Mouse (Mus musculus) left cerebral cortex, adult 9 months (tissue): ENCODE results near the gene Dhx16.

Experiments
- DNase-seq, 2 experiments: peaks; one replicate each; pipeline ENCODE4 v3.0.0; 2022; ENCODE audit warnings: low spot score in 2 of 2

The Dhx16 gene

GRCm38 (mm10) chr17:35896781-35897643 lies 17.4 kb downstream of the Dhx16 start, which contains the start of gene 2310061I04Rik:
Gene 2310061I04Rik, minus strand, starts transcription at chr17:35897431.
- peak in 1 of 2 experiments; percentile 89 for DNase-seq

DNA sequence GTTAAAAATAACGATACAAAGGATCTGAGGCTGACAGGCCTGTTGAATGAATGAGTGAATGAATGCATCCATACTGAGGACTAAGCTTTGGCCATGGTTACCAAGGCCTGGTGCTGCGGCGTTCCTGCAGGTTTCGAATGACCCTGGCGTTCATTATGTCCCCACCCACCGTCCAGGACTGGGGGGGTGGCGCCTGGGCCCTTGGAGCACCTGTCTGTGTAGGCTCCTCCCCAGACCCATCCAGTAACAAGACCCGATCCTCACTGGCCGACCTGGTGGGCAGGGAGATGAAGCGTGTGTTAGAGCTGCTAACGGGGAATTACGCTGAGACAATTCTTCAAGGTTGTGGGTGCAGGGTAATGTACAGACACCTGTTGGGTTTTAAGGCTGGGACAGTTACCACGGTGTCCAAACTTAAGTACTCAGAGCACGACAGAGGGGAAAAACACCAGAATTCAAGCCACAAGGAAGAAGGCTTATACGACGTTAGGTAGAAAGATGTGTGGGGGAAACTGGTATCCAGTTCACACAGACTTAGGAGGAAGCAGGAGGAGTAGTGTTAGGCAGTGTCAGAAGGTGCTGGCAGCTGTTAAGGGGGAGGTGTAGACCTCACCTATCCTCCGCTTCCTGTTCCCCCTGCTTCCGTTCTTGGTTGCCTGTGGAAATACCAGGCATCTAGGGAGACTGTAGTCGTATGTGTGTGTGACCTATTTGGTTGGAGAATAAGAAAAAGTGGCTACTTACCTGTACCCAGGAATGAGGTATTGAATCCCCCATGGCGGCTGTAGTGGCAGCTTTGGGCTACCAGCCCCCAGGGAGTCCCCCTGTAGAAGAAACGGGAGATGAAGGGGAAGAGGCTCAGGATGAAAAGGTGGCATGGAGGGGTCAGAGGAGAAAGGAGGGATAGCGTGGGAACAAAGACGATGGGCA lies 18.3 kb downstream of the Dhx16 start:
- DNase-seq, result no peak

DNA sequence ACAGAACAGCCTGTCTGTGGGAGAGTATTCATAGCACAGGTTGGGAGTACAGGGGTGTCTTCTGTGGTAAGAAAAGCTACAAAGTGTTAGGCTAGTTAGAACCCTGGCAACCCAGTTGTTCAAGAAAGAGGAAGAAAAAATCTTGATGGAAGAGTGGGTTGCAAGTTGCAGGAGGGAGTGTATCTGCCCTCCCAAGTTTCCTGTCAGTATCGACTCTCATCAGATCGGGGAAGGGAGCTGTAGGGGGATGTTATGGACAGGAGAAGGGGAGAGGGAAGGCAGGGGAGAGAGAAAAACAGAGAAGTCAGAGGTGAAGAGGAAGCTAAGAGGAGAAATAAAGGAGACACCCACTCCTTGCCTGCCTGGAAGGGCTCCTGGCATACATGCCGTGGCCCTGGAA lies 21.0 kb downstream of the Dhx16 start:
- no peak for DNase-seq

DNA sequence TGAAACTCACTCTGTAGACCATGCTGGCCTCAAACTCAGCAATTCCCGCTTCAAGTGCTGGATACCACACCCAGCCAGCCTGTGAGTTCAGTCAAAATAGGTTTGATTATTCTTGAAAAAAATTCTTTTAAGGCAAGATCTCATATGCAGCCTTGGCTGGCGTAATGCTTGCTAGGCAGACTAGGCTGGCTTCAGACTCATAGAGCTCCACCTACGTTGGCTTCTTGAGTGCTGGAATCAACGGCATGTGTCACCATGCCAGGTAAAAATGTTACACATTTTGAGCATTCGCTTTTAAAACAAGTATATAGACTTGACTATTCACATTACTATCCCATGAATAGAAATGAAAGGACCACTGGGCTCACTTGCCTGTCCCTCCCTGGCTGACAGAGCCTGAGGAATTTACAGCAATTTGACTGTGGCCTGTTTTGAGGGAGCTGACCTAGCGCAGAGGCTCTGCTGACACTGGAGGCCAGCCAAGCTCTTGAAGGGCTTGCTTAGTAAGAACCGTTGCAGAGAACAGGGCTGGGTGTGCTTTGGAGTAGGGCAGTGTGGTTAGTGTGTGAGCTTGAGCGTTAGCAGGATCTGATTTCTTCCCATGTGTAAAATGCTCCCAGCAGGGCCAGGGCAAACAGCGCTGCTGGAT lies 23.8 kb downstream of the Dhx16 start:
- no peak for DNase-seq

DNA sequence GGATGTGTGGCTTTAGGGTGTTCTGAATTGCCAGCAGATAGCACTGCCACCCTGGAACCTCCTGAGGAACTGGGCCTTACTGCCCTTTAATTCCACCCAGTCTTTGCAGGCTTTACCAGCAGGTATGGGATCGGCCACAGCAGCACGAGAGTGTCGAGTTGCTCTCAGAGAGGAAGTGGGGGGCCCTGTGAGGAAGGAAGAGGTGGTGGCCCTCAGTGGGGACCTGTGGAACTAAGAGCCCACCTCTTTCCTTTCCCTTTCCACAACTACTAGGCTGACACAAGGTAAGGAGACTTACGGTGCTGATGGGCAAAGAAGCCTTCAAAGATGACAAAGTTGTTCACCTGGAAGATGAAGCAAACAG lies 24.4 kb downstream of the Dhx16 start:
- DNase-seq, result no peak

DNA sequence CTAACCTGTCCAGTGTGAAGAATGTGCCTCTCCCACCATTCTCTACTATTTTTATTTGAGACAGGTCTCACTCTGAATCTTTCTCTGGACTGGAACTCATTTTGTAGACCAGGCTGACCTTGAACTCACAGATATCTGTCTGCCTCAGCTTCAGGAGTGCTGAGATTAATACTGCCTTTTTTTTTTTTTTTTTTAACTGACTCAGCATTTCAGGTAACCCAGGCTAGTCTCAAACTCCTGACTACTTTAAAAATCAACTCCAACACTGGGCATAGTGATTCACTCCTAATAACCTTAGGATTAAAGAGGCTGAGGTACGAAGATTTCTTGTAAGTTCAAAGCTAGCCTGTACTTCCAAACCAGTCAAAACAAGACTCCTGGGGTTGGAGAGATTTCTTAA lies 26.0 kb downstream of the Dhx16 start:
- DNase-seq, result no peak

GRCm38 (mm10) chr17:35907609-35908008 lies 28.0 kb downstream of the Dhx16 start:
- DNase-seq, result no peak

GRCm38 (mm10) chr17:35909186-35909918 lies 29.7 kb downstream of the Dhx16 start:
- DNase-seq, result no peak

DNA sequence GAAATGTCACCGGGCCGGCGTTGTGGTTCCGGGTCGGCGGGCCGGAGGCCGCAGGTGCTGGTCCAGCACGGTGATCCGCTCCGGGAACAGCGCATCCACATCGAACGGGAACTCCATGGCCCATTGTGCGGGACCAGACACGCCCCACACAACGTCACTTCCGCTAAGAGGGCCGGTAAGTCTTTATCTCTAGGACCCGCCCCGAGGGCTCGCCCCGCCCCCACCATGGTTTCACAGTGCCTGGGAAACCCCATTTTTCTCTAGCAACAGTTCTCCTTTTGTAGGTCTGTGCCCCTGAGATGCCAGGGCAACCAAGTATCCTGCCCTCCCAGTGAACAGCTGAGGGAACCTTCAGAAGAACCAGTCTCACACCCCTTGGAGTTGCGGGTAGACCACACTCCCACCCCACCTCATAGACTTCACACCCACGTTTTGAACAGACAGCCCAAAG lies 30.3 kb downstream of the Dhx16 start, which contains the start of gene Atat1:
TSS of gene Atat1 (minus strand) at position 157 of the 451 bp plus-strand sequence.
- peak; percentile 87 to 94 for DNase-seq

DNA sequence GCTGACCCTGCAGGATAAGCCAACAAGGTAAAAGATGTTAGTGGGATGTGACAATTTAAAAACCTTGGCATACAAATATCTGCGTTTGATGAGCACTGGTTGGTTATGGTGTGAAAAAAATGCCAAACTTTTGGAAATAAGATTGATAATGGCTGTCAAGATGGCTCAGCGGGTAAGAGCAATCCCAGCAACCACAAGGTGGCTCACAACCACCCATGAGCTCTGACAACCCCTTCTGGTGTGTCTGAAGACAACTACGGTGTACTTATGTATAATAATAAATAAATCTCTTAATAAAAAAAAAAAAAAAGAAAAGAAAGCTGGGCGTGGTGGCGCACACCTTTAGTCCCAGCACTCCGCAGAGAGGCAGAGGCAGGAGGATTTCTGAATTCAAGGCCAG lies 35.4 kb downstream of the Dhx16 start:
- no peak for DNase-seq

DNA sequence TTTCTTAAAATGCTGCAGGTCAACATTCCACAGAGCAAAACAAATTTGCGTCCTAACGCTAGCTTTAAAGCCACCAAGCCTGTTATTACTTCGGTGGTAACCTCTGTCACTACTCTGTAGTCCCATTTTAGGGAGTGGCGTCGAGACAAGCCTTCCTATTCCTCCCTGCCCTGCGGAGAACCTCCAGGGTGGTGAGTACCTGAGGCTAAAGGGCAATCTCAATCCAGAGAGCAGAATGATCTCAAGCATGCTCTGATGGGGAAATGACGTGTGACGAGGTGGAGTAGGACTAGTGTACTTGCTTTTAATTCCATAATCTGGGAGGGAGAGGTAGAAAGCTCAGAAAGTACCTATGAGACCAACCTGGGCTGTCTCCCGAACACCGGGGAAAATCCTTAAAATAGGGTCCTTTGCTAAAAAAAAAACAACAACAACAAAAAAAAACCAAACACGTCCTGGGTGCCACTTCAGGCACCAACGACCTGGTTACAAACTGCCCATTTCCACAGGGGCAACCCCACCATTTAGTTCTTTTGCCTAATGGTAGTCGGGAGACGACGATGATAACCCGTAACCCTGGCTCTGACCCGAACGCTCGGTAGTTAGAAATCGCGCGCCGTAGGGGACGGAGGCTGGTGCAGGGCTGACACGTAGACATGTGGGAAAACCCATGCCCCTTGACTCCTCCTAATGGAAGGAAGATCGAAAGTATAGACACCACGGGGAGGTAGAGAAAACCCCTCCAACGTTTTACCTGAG lies 36.1 kb downstream of the Dhx16 start:
- no peak for DNase-seq

DNA sequence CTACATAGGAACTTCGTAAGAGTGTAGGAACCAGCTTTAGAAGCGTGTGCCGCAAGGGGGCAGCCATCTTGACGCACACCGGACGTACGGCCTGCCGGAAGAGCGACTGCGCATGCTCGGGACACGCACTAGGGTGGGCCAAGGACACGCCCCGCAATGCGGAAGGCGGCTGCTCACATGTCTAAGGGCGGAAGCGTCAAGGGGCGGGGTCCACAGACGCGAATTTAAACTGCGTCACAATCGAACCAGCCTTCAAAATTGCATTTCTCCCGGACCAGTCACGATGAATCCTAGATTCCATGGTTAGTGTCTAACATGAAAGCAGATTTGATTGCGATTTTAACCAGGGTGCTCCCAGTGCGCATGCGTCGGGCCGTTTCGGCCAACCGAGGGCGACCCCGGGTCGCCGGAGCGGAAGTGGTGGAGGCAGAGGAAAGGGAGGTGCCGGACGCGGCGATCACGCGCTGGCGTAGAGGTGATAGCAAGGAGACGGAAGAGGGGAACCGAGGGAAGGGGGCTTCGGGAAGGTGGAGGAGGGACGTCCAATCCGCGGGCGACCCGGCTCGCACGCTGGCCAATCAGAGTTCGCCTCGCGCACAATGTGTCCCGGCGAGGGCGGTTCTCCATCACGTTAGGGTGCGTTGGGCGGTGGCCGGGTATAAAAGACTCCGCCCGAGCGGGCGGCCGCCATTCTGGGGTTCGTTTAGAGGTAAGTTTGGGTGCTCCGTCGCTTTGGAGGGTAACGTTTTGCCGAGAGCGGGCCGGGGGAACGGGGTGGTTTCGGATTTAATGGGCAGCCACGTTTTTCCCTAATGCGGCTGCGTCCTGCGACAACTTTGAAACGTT lies 36.9 kb downstream of the Dhx16 start, which contains the start of the genes Mrps18b and Ppp1r10:
TSS of gene Mrps18b (minus strand) at position 93 of the 846 bp plus-strand sequence.
TSS of gene Ppp1r10 (plus strand) at position 138 of the 846 bp plus-strand sequence.
- DNase-seq, result peak; percentile 99

- peak in 1 of 2 experiments; percentile 37 for DNase-seq
Observed at GRCm38 (mm10) chr17:35917143-35917462, 37.5 kb downstream of the Dhx16 start.

DNA sequence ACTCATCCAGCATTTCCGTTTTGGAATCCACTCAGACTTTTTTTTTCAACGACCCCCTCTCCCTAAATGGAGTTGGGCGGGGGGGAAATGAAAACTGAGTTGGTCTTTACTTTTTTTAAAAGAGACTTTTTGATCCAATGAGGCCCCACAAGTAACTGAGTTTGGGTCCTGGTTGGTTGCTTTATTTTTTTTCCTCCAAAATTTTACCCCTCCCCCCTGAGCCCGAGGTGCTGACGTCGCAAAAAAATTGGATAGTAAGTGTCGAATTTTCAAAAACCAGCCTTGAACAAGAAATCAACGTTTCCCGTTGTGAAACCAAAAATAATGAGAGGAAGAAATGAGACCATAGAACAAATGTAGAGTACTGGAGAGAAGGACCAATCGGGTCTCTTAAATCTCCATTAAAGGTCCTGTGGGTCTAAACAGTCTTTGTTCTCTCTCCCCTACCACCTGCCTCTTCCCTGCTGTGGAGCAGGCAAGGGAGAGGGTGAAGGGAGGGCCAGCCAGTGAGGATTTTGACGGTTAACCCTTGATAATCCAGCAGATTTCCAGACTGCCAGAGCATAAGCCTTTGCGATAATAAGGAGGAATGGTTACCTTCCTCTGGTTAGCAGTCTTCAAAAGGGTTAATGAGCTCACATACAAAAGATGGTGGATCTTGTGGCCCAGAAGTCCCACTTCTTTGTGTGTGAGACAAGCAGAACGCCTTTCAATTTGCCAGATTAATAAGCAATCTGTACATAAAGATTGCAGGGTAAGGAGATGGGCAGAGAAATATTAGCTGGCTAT lies 38.0 kb downstream of the Dhx16 start:
- DNase-seq, result peak in 1 of 2 experiments; percentile 62

- DNase-seq, result no peak
Observed at GRCm38 (mm10) chr17:35918276-35919059, 38.8 kb downstream of the Dhx16 start.

- DNase-seq, result peak; percentile 93 to 97
Observed at GRCm38 (mm10) chr17:35919060-35919715, 39.6 kb downstream of the Dhx16 start.

- no peak for DNase-seq
Observed at GRCm38 (mm10) chr17:35919864-35920301, 40.3 kb downstream of the Dhx16 start.
